Mouse (Mus musculus): ENCODE results near the gene Irgm1. TPM values are rescaled to one million over a fixed set of nuclear protein-coding genes. Genes with fewer than 3 reads are reported as not detected.
"Not testable (repeated sequence)": the region's sequence is repeated elsewhere in the genome, so short reads cannot be mapped to it uniquely, and the experiment has no call there.

Gene Irgm1
- polyA plus RNA-seq, 1 experiment from 2014 or later = 1.8 TPM

- Histone ChIP-seq H3K36me3 (replicated peaks) (no peaks in the 10 kb centered on the region), H3K4me3 (replicated peaks) (no peak overlapping the region), H3K9ac (no peak overlapping the region), H3K4me2 (no peak overlapping the region), H3K27me3 (peaks cover 21% of the 10 kb centered on the region), H3K4me1 (peaks cover 23% of the 10 kb centered on the region), H3K27ac (no peak overlapping the region), H3K9me3 (no peaks in the 10 kb centered on the region)
- ATAC-seq (ENCODE audit: low FRiP score) = no peak
- WGBS = 82% methylated on average over 4 of the region's 4 CpGs
These were observed 20.1 kb downstream of the Irgm1 start for GRCm38 (mm10) chr11:48851270-48851995.

- Histone ChIP-seq H3K9ac (no peak overlapping the region), H3K27ac (no peak overlapping the region), H3K9me3 (no peaks in the 10 kb centered on the region), H3K27me3 (peaks cover 21% of the 10 kb centered on the region), H3K4me3 (replicated peaks) (no peak overlapping the region), H3K4me2 (no peak overlapping the region), H3K36me3 (replicated peaks) (no peaks in the 10 kb centered on the region), H3K4me1 (peaks cover 23% of the 10 kb centered on the region)
- WGBS = 61% methylated on average over 2 of the region's 2 CpGs
- ATAC-seq (ENCODE audit: low FRiP score) = no peak
These were observed 21.2 kb downstream of the Irgm1 start for GRCm38 (mm10) chr11:48850240-48850639.

- peaks cover 21% of the 10 kb centered on the region for H3K27me3 ChIP-seq
- H3K4me2 ChIP-seq = no peak overlapping the region
- H3K9ac ChIP-seq = no peak overlapping the region
- no peaks in the 10 kb centered on the region for H3K4me1 ChIP-seq
- ATAC-seq (ENCODE audit: low FRiP score) = no peak
- H3K9me3 ChIP-seq = no peaks in the 10 kb centered on the region
- H3K27ac ChIP-seq = no peak overlapping the region
- 66% methylated on average over 5 of the region's 5 CpGs for WGBS
- H3K36me3 ChIP-seq (replicated peaks) = no peaks in the 10 kb centered on the region
- H3K4me3 ChIP-seq (replicated peaks) = no peak overlapping the region
These were observed 24.6 kb downstream of the Irgm1 start for GRCm38 (mm10) chr11:48846881-48847280.

GRCm38 (mm10) chr11:48846362-48846761 lies 25.1 kb downstream of the Irgm1 start:
- not testable (repeated sequence) for ATAC-seq (ENCODE audit: low FRiP score); H3K36me3 ChIP-seq (replicated peaks); H3K4me2 ChIP-seq; H3K4me3 ChIP-seq (replicated peaks); H3K27ac ChIP-seq; H3K9ac ChIP-seq; H3K4me1 ChIP-seq; H3K9me3 ChIP-seq
- H3K27me3 ChIP-seq = peaks cover 21% of the 10 kb centered on the region
- WGBS = 77% methylated on average over 2 of the region's 2 CpGs

- H3K4me3 ChIP-seq (replicated peaks) = no peak overlapping the region
- no peaks in the 10 kb centered on the region for H3K9me3 ChIP-seq
- WGBS = 44% methylated on average over 13 of the region's 13 CpGs
- H3K36me3 ChIP-seq (replicated peaks) = no peaks in the 10 kb centered on the region
- H3K27ac ChIP-seq = no peak overlapping the region
- H3K27me3 ChIP-seq = peaks cover 19% of the 10 kb centered on the region
- ATAC-seq (ENCODE audit: low FRiP score) = no peak
- H3K4me2 ChIP-seq = no peak overlapping the region
- H3K9ac ChIP-seq = no peak overlapping the region
- H3K4me1 ChIP-seq = no peaks in the 10 kb centered on the region
These were observed 26.2 kb downstream of the Irgm1 start for GRCm38 (mm10) chr11:48845244-48845815.

GRCm38 (mm10) chr11:48844309-48844708 lies 27.2 kb downstream of the Irgm1 start:
- H3K4me2 ChIP-seq = no peak overlapping the region
- no peaks in the 10 kb centered on the region for H3K36me3 ChIP-seq (replicated peaks)
- H3K4me3 ChIP-seq (replicated peaks) = no peak overlapping the region
- H3K27ac ChIP-seq = no peak overlapping the region
- H3K4me1 ChIP-seq = no peaks in the 10 kb centered on the region
- 58% methylated on average over 6 of the region's 6 CpGs for WGBS
- H3K27me3 ChIP-seq = peaks cover 19% of the 10 kb centered on the region
- no peak for ATAC-seq (ENCODE audit: low FRiP score)
- no peak overlapping the region for H3K9ac ChIP-seq
- no peaks in the 10 kb centered on the region for H3K9me3 ChIP-seq

- no peak for ATAC-seq (ENCODE audit: low FRiP score)
These were observed 28.3 kb downstream of the Irgm1 start for GRCm38 (mm10) chr11:48843202-48843601.

GRCm38 (mm10) chr11:48842378-48842792 lies 29.1 kb downstream of the Irgm1 start:
- Histone ChIP-seq H3K36me3 (replicated peaks) (no peaks in the 10 kb centered on the region), H3K9ac (no peak overlapping the region), H3K4me2 (no peak overlapping the region), H3K27me3 (peaks cover 13% of the 10 kb centered on the region; the same call in 1 of the 2 replicates), H3K4me3 (replicated peaks) (no peak overlapping the region), H3K4me1 (peaks cover 8% of the 10 kb centered on the region), H3K9me3 (no peaks in the 10 kb centered on the region), H3K27ac (no peak overlapping the region)
- 80% methylated on average over 4 of the region's 4 CpGs for WGBS
- ATAC-seq (ENCODE audit: low FRiP score) = no peak

More at GRCm38 (mm10) chr11:48843202-48843601, 28.3 kb downstream of the Irgm1 start:
- H3K27ac ChIP-seq = no peak overlapping the region
- H3K27me3 ChIP-seq = peaks cover 14% of the 10 kb centered on the region; the same call in 1 of the 2 replicates
- 86% methylated on average over 11 of the region's 11 CpGs for WGBS
- H3K9ac ChIP-seq = no peak overlapping the region
- H3K9me3 ChIP-seq = no peaks in the 10 kb centered on the region
- peaks cover 6% of the 10 kb centered on the region for H3K4me1 ChIP-seq
- no peaks in the 10 kb centered on the region for H3K36me3 ChIP-seq (replicated peaks)
- no peak overlapping the region for H3K4me3 ChIP-seq (replicated peaks)
- no peak overlapping the region for H3K4me2 ChIP-seq

- Histone ChIP-seq H3K27me3 (peaks cover 23% of the 10 kb centered on the region; the same call in 1 of the 2 replicates), H3K27ac (no peak overlapping the region), H3K36me3 (replicated peaks) (no peaks in the 10 kb centered on the region), H3K4me2 (no peak overlapping the region), H3K4me3 (replicated peaks) (no peak overlapping the region), H3K4me1 (peaks cover 14% of the 10 kb centered on the region), H3K9me3 (no peaks in the 10 kb centered on the region), H3K9ac (no peak overlapping the region)
- ATAC-seq (ENCODE audit: low FRiP score) = no peak
- 91% methylated on average over 5 of the region's 5 CpGs for WGBS
These were observed 30.3 kb downstream of the Irgm1 start for GRCm38 (mm10) chr11:48841213-48841612.

- no peak overlapping the region for H3K9ac ChIP-seq
- H3K27me3 ChIP-seq = peaks cover 26% of the 10 kb centered on the region; the same call in 1 of the 2 replicates
- no peaks in the 10 kb centered on the region for H3K9me3 ChIP-seq
- no peaks in the 10 kb centered on the region for H3K36me3 ChIP-seq (replicated peaks)
- peaks cover 14% of the 10 kb centered on the region for H3K4me1 ChIP-seq
- no peak overlapping the region for H3K27ac ChIP-seq
- no peak overlapping the region for H3K4me2 ChIP-seq
- no peak overlapping the region for H3K4me3 ChIP-seq (replicated peaks)
- no peak for ATAC-seq (ENCODE audit: low FRiP score)
These were observed 30.7 kb downstream of the Irgm1 start for GRCm38 (mm10) chr11:48840805-48841204.

- Histone ChIP-seq H3K36me3 (replicated peaks) (no peaks in the 10 kb centered on the region), H3K9ac (no peak overlapping the region), H3K9me3 (no peaks in the 10 kb centered on the region), H3K4me2 (peak overlapping the region; percentile 83), H3K27ac (no peak overlapping the region), H3K4me1 (peaks cover 14% of the 10 kb centered on the region), H3K4me3 (replicated peaks) (no peak overlapping the region), H3K27me3 (peaks cover 35% of the 10 kb centered on the region)
- 71% methylated on average over 10 of the region's 10 CpGs for WGBS
- ATAC-seq (ENCODE audit: low FRiP score) = no peak
These were observed 32.4 kb downstream of the Irgm1 start for GRCm38 (mm10) chr11:48838879-48839680.

GRCm38 (mm10) chr11:48838181-48838797 lies 33.2 kb downstream of the Irgm1 start:
- 5% methylated on average over 16 of the region's 16 CpGs for WGBS
- H3K36me3 ChIP-seq (replicated peaks) = no peaks in the 10 kb centered on the region
- H3K27me3 ChIP-seq = peaks cover 35% of the 10 kb centered on the region
- H3K4me2 ChIP-seq = peak overlapping the region; percentile 83
- peak overlapping the region; percentile 73 for H3K9ac ChIP-seq
- 0 out of 2 replicates have a peak, but pooled peaks have one; percentile 9 for ATAC-seq (ENCODE audit: low FRiP score)
- no peaks in the 10 kb centered on the region for H3K9me3 ChIP-seq
- H3K4me3 ChIP-seq (replicated peaks) = peak overlapping the region; percentile 89
- no peak overlapping the region for H3K27ac ChIP-seq
- peaks cover 14% of the 10 kb centered on the region for H3K4me1 ChIP-seq

Data from forebrain, embryonic 12.5 days (tissue).